Mouse (Mus musculus) heart, postnatal 0 days (tissue): ENCODE measurements around the gene Rassf1. TPM values are rescaled to one million over a fixed set of nuclear protein-coding genes. Genes with fewer than 3 reads are reported as not detected.
A peak's percentile ranks its signal among the peaks of the same experiment; 100 is the strongest.

Source experiments
- ATAC-seq: fragments of 200-750 bp; cut with Nextera tagmentation; 2 replicates; pipeline ENCODE4 v1.8.0; 2017; ENCODE audit warnings: low read depth, moderate number of reproducible peaks, moderate library complexity; ENCODE audit not compliant: insufficient read depth
- DNase-seq: peaks from one replicate; pipeline ENCODE4 v3.0.0-alpha.2; 2016; ENCODE audit warnings: low spot score
- H3K27ac ChIP-seq: fragments of 300-500 bp; sonication (generic); 2 replicates; pipeline ENCODE4 v1.5.1; 2014; ENCODE audit warnings: low read depth, mild to moderate bottlenecking
- H3K27me3 ChIP-seq: fragments of 300-500 bp; sonication (generic); 2 replicates; pipeline ENCODE4 v1.6.1; 2014; ENCODE audit warnings: low read length, mixed read lengths; ENCODE audit not compliant: control insufficient read depth, insufficient read depth
- H3K36me3 ChIP-seq: fragments of 300-500 bp; sonication (generic); replicated peaks from 2 replicates; pipeline ENCODE4 v1.6.1; 2014; ENCODE audit warnings: low read length, mixed read lengths; ENCODE audit not compliant: control insufficient read depth, insufficient read depth
- H3K4me1 ChIP-seq: fragments of 300-500 bp; sonication (generic); 2 replicates; pipeline ENCODE4 v1.6.1; 2014; ENCODE audit warnings: antibody characterized with exemption; ENCODE audit not compliant: control insufficient read depth, insufficient read depth
- H3K4me2 ChIP-seq: fragments of 300-500 bp; sonication (generic); 2 replicates; pipeline ENCODE4 v1.6.1; 2014; ENCODE audit warnings: low read depth, mild to moderate bottlenecking, low read length, moderate library complexity
- H3K4me3 ChIP-seq: fragments of 300-500 bp; sonication (generic); 2 replicates; pipeline ENCODE4 v1.5.1; 2014; ENCODE audit warnings: low read depth, low read length
- H3K9ac ChIP-seq: fragments of 300-500 bp; sonication (generic); replicated peaks from 2 replicates; pipeline ENCODE4 v1.6.1; 2014; ENCODE audit warnings: low read depth, low read length, mixed read lengths
- H3K9me3 ChIP-seq: fragments of 300-500 bp; sonication (generic); replicated peaks from 2 replicates; pipeline ENCODE4 v1.6.1; 2016; ENCODE audit warnings: low read length; ENCODE audit not compliant: control insufficient read depth
- CTCF ChIP-seq: IDR thresholded peaks from 2 replicates; pipeline ENCODE4 v1.5.1; 2016; ENCODE audit warnings: antibody characterized with exemption, control low read depth, low read depth
- EP300 ChIP-seq: IDR thresholded peaks from 2 replicates; pipeline ENCODE4 v1.6.1; 2016; ENCODE audit warnings: antibody characterized with exemption, low read depth
- WGBS: fragments of 180-500 bp; shearing (Covaris S2); extraction: QIAGEN DNeasy Blood & Tissue Kit; methylation state at CpG from one replicate; pipeline ENCODE4 v1.1.7; 2014; 5-methylcytosine and 5-hydroxymethylcytosine counted together
- polyA plus RNA-seq: library from polyadenylated mRNA; unstranded; fragments of >200 nt; fragmentation: Nextera tagmentation; extraction: Ambion mirVana; gene quantifications from 2 replicates; pipeline ENCODE4 v1.2.1, GENCODE M21; 2015
- total RNA-seq: library from RNA; depleted of rRNA; stranded (reverse); fragments of >200 nt; gene quantifications from 2 replicates; pipeline ENCODE4 v1.2.3, GENCODE M21; 2014; ENCODE audit warnings: low replicate concordance

Rassf1 gene
- total and polyA plus RNA-seq, 2 experiments from 2014 or later, result 28.7 to 35.1 TPM

DNA sequence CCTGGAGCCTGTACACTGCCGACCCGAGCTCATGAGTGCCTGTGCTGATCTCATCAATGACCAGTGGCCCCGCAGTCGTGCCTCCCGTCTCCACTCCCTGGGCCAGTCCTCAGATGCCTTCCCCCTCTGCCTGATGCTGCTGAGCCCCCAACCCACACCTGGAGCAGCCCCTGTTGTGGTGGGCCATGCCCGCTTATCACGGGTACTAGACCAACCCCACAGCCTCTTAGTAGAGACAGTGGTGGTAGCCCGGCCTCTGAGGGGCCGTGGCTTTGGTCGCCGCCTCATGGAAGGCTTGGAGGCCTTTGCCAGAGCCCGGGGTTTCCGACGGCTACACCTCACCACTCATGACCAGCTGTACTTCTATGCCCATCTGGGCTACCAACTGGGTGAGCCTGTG, 31.8 kb downstream of the Rassf1 start:
- Histone ChIP-seq H3K4me1 (peaks cover 14% of the 10 kb centered on the region), H3K4me3 (no peak overlapping the region), H3K4me2 (no peak overlapping the region), H3K27me3 (no peaks in the 10 kb centered on the region), H3K9me3 (no peaks in the 10 kb centered on the region), H3K9ac (no peak overlapping the region), H3K27ac (no peak overlapping the region), H3K36me3 (peaks cover 14% of the 10 kb centered on the region)
- TF ChIP-seq CTCF, result no peak
- no peak for TF ChIP-seq EP300
- DNase-seq (no peak), ATAC-seq (no peak)
- WGBS, result 90% methylated on average over 14 of the region's 14 CpGs

DNA sequence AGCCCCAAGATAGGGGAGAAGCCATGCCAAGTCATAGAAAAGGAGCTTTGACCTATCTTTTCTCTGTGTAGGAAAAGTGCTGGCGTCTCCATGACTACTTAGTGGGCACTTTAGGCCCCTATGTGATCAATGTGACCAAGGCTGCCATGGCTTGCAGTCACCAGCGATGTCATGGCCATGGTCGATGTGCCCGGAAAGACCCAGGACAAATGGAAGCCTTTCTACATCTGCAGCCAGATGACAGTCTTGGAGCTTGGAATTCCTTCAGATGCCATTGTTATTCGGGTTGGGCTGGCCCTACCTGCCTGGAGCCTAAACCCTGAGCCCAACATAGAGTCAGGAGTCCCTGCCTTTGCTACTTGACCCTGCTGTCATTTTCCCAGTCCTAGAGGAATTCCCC, 35.1 kb downstream of the Rassf1 start:
- Histone ChIP-seq H3K4me1 (peaks cover 23% of the 10 kb centered on the region), H3K4me2 (no peak overlapping the region), H3K9me3 (no peaks in the 10 kb centered on the region), H3K4me3 (no peak overlapping the region), H3K9ac (no peak overlapping the region), H3K27ac (no peak overlapping the region), H3K27me3 (no peaks in the 10 kb centered on the region), H3K36me3 (peaks cover 30% of the 10 kb centered on the region)
- no peak for TF ChIP-seq EP300
- TF ChIP-seq CTCF, result no peak
- WGBS, result 79% methylated on average over 5 of the region's 5 CpGs
- ATAC-seq (no peak), DNase-seq (no peak)

DNA sequence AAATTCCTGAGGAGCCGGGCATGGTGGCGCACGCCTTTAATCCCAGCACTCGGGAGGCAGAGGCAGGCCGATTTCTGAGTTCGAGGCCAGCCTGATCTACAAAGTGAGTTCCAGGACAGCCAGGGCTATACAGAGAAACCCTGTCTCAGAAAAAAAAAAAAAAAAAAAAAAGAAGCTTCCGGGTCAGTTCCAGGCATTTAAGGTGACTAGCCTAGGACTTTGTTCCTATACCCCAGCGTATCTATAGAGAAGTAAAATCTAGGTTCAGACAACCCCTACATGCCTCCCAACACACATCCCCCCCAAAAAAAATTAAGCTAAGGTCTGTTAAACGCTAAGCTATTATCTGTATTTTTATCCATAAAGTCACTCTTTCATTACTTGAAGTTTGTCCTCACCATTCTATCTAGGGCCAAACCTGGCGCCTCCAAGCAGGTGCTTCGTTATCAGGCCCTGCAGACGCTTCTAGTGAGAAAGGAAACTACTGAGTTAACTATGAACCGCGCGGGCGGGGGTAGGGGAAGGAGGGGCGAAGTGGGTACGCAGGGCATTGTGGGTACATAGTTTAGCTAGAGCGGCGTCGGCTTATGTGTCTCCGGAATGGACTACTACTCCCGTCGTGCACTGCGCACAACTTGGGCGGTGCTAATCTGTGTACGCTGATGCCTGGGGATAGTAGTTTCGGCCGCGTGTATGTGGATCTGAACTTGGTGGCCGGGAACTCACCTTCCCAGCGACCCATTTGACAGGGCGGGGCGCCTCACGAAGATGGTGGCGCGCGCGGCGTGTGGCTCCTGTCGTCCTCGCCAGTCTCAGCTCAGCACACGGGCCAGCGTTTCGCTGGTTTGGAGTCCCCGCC, 35.8 kb downstream of the Rassf1 start, which contains the start of gene Ifrd2:
TSS of gene Ifrd2 (plus strand) at position 669 of the 859 bp plus-strand sequence.
- Histone ChIP-seq H3K9me3 (no peaks in the 10 kb centered on the region), H3K4me1 (peaks cover 19% of the 10 kb centered on the region), H3K27me3 (no peaks in the 10 kb centered on the region), H3K36me3 (peaks cover 37% of the 10 kb centered on the region), H3K4me3 (peak within 1 kb of the TSS; percentile 68), H3K4me2 (peak within 1 kb of the TSS; percentile 70), H3K27ac (peak within 1 kb of the TSS; percentile 63), H3K9ac (peak within 1 kb of the TSS; percentile 61)
- peak; percentile 99 for DNase-seq
- WGBS, result 9% methylated on average over 46 of the region's 46 CpGs
- TF ChIP-seq CTCF (no peak), EP300 (peak; percentile 43; the same call in 1 of the 2 replicates)
- peak; percentile 96 for ATAC-seq

GRCm38 (mm10) chr9:107587833-107588639, 36.7 kb downstream of the Rassf1 start:
- TF ChIP-seq EP300, result no peak
- no peak for TF ChIP-seq CTCF

GRCm38 (mm10) chr9:107590058-107590772, 38.9 kb downstream of the Rassf1 start:
- H3K36me3 ChIP-seq, result peaks cover 46% of the 10 kb centered on the region
- TF ChIP-seq CTCF, result no peak
- no peak for TF ChIP-seq EP300
- H3K9me3 ChIP-seq, result no peaks in the 10 kb centered on the region
- H3K4me2 ChIP-seq, result no peak overlapping the region
- H3K9ac ChIP-seq, result no peak overlapping the region; the same call in 1 of the 2 replicates
- peak overlapping the region; percentile 54 for H3K27ac ChIP-seq
- 54% methylated on average over 25 of the region's 25 CpGs for WGBS
- no peaks in the 10 kb centered on the region for H3K27me3 ChIP-seq
- DNase-seq, result peak; percentile 62
- H3K4me3 ChIP-seq, result no peak overlapping the region
- peaks cover 39% of the 10 kb centered on the region for H3K4me1 ChIP-seq
- ATAC-seq, result no peak

More at GRCm38 (mm10) chr9:107587833-107588639, 36.7 kb downstream of the Rassf1 start:
- Histone ChIP-seq H3K27me3 (no peaks in the 10 kb centered on the region), H3K4me2 (peak overlapping the region; percentile 70), H3K27ac (peak overlapping the region; percentile 63), H3K4me3 (peak overlapping the region; percentile 68), H3K4me1 (peaks cover 27% of the 10 kb centered on the region), H3K9ac (peak overlapping the region; percentile 61), H3K36me3 (peaks cover 40% of the 10 kb centered on the region), H3K9me3 (no peaks in the 10 kb centered on the region)
- ATAC-seq (peak; percentile 19), DNase-seq (peak; percentile 52)
- 2% methylated on average over 33 of the region's 33 CpGs for WGBS
